Mouse (Mus musculus): Measurements from ENCODE around the gene Adh4. TPM values are rescaled to one million over a fixed set of nuclear protein-coding genes. Genes with fewer than 3 reads are reported as not detected.

The Adh4 gene
- polyA plus RNA-seq, 1 experiment, result not detected

GRCm38 (mm10) chr3:138419369-138419768 lies 4.1 kb downstream of the Adh4 start:
- H3K27me3 ChIP-seq (ENCODE audit: control insufficient read depth, insufficient read depth, low read length), result no peaks in the 10 kb centered on the region
- 24% methylated on average over 6 of the region's 6 CpGs for WGBS
- no peak overlapping the region for H3K4me3 ChIP-seq (ENCODE audit: control insufficient read depth, insufficient read depth, low read length)
- no peaks in the 10 kb centered on the region for H3K36me3 ChIP-seq (ENCODE audit: control insufficient read depth, insufficient read depth, low read length)
- TF ChIP-seq CTCF (IDR thresholded peaks at IDR 0.05; ENCODE audit: borderline replicate concordance, control insufficient read depth, extremely low read depth, insufficient read depth, low read length, poor library complexity) (no peak), POLR2A (IDR thresholded peaks at IDR 0.05; ENCODE audit: control insufficient read depth, extremely low read depth, insufficient read depth, low read length, poor library complexity) (no peak)
- no peak overlapping the region for H3K27ac ChIP-seq (ENCODE audit: control insufficient read depth, insufficient read depth, low read length)
- no peak for DNase-seq
- H3K4me1 ChIP-seq (replicated peaks; ENCODE audit: control insufficient read depth, insufficient read depth, low read length), result no peaks in the 10 kb centered on the region

GRCm38 (mm10) chr3:138420385-138420784 lies 5.1 kb downstream of the Adh4 start:
- Histone ChIP-seq H3K4me3 (ENCODE audit: control insufficient read depth, insufficient read depth, low read length) (no peak overlapping the region), H3K27me3 (ENCODE audit: control insufficient read depth, insufficient read depth, low read length) (no peaks in the 10 kb centered on the region), H3K4me1 (replicated peaks; ENCODE audit: control insufficient read depth, insufficient read depth, low read length) (no peaks in the 10 kb centered on the region), H3K36me3 (ENCODE audit: control insufficient read depth, insufficient read depth, low read length) (no peaks in the 10 kb centered on the region), H3K27ac (ENCODE audit: control insufficient read depth, insufficient read depth, low read length) (no peak overlapping the region)
- no peak for DNase-seq
- WGBS, result 94% methylated on average over 3 of the region's 3 CpGs
- TF ChIP-seq CTCF (IDR thresholded peaks at IDR 0.05; ENCODE audit: borderline replicate concordance, control insufficient read depth, extremely low read depth, insufficient read depth, low read length, poor library complexity) (no peak), POLR2A (IDR thresholded peaks at IDR 0.05; ENCODE audit: control insufficient read depth, extremely low read depth, insufficient read depth, low read length, poor library complexity) (no peak)

- no peak for DNase-seq
- Histone ChIP-seq H3K4me3 (ENCODE audit: control insufficient read depth, insufficient read depth, low read length) (no peak overlapping the region), H3K27me3 (ENCODE audit: control insufficient read depth, insufficient read depth, low read length) (no peaks in the 10 kb centered on the region), H3K36me3 (ENCODE audit: control insufficient read depth, insufficient read depth, low read length) (no peaks in the 10 kb centered on the region), H3K27ac (ENCODE audit: control insufficient read depth, insufficient read depth, low read length) (no peak overlapping the region), H3K4me1 (replicated peaks; ENCODE audit: control insufficient read depth, insufficient read depth, low read length) (no peaks in the 10 kb centered on the region)
- WGBS, result 89% methylated on average over 2 of the region's 2 CpGs
- no peak for TF ChIP-seq CTCF (IDR thresholded peaks at IDR 0.05; ENCODE audit: borderline replicate concordance, control insufficient read depth, extremely low read depth, insufficient read depth, low read length, poor library complexity)
- TF ChIP-seq POLR2A (IDR thresholded peaks at IDR 0.05; ENCODE audit: control insufficient read depth, extremely low read depth, insufficient read depth, low read length, poor library complexity), result no peak
Measured at GRCm38 (mm10) chr3:138423664-138424063, 8.4 kb downstream of the Adh4 start.

DNA sequence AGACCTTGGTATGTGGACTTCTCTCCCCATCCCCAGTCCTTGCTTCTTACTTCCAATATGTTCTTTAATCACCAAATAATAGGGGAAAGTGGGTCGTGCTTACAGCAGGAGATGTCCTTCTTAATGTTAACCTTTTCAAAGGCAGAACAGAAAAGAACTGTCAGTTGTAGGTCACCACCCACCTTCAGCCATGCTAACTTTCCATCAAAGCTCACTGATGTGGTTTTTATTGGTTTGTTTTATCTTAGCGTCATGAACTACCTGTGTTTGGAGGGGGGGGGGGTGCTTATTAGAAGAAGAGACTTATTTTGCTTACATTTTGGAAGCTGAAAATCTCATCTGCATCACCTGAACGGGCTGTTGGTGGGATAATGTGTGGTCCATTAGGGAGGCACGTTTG lies 9.0 kb downstream of the Adh4 start:
- no peak overlapping the region for H3K4me3 ChIP-seq (ENCODE audit: control insufficient read depth, insufficient read depth, low read length)
- H3K27me3 ChIP-seq (ENCODE audit: control insufficient read depth, insufficient read depth, low read length), result no peaks in the 10 kb centered on the region
- TF ChIP-seq POLR2A (IDR thresholded peaks at IDR 0.05; ENCODE audit: control insufficient read depth, extremely low read depth, insufficient read depth, low read length, poor library complexity) (no peak), CTCF (IDR thresholded peaks at IDR 0.05; ENCODE audit: borderline replicate concordance, control insufficient read depth, extremely low read depth, insufficient read depth, low read length, poor library complexity) (no peak)
- H3K4me1 ChIP-seq (replicated peaks; ENCODE audit: control insufficient read depth, insufficient read depth, low read length), result no peaks in the 10 kb centered on the region
- WGBS, result 52% methylated on average over 4 of the region's 4 CpGs
- no peaks in the 10 kb centered on the region for H3K36me3 ChIP-seq (ENCODE audit: control insufficient read depth, insufficient read depth, low read length)
- DNase-seq, result no peak
- no peak overlapping the region for H3K27ac ChIP-seq (ENCODE audit: control insufficient read depth, insufficient read depth, low read length)

DNA sequence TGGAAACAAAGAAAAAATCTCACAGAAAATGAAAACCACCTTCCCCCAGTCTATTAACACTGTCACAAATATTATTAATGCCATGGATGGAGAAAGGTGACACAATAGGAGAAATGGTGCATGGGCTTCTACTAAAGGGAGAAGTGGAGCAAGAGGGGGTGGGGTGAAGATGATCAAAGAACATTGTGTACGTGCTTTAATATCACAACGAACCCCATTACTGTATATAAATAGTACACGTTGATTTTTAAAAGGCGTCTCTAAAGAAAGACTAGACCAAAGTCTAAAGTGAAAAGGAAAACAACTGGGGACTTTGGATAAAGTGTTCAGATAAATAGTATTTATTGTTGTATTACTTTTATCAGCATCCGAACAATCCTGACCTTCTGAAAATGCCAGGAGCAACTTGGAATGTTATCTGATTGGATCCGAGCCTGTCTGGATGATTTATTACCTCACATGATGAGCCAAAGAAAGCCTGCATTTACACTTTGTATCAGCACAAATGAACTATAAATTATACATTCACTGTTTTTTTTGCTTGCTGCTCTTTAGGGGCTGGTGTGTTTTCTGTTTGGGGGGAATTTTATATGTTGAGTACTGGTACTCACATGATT lies 15.2 kb downstream of the Adh4 start:
- 88% methylated on average over 6 of the region's 6 CpGs for WGBS
- H3K27ac ChIP-seq (ENCODE audit: control insufficient read depth, insufficient read depth, low read length), result no peak overlapping the region

GRCm38 (mm10) chr3:138431835-138432234 lies 16.6 kb downstream of the Adh4 start:
- Histone ChIP-seq H3K27ac (ENCODE audit: control insufficient read depth, insufficient read depth, low read length) (no peak overlapping the region), H3K4me1 (replicated peaks; ENCODE audit: control insufficient read depth, insufficient read depth, low read length) (no peaks in the 10 kb centered on the region), H3K4me3 (ENCODE audit: control insufficient read depth, insufficient read depth, low read length) (no peak overlapping the region), H3K36me3 (ENCODE audit: control insufficient read depth, insufficient read depth, low read length) (no peaks in the 10 kb centered on the region), H3K27me3 (ENCODE audit: control insufficient read depth, insufficient read depth, low read length) (no peaks in the 10 kb centered on the region)
- 84% methylated on average over 2 of the region's 2 CpGs for whole genome bisulfite sequencing
- DNase-seq, result no peak
- no peak for TF ChIP-seq CTCF (IDR thresholded peaks at IDR 0.05; ENCODE audit: borderline replicate concordance, control insufficient read depth, extremely low read depth, insufficient read depth, low read length, poor library complexity)
- no peak for TF ChIP-seq POLR2A (IDR thresholded peaks at IDR 0.05; ENCODE audit: control insufficient read depth, extremely low read depth, insufficient read depth, low read length, poor library complexity)

More for the DNA sequence above, 15.2 kb downstream of the Adh4 start:
- Histone ChIP-seq H3K4me1 (replicated peaks; ENCODE audit: control insufficient read depth, insufficient read depth, low read length) (no peaks in the 10 kb centered on the region), H3K36me3 (ENCODE audit: control insufficient read depth, insufficient read depth, low read length) (no peaks in the 10 kb centered on the region), H3K4me3 (ENCODE audit: control insufficient read depth, insufficient read depth, low read length) (no peak overlapping the region), H3K27me3 (ENCODE audit: control insufficient read depth, insufficient read depth, low read length) (no peaks in the 10 kb centered on the region)
- DNase-seq, result no peak
- TF ChIP-seq CTCF (IDR thresholded peaks at IDR 0.05; ENCODE audit: borderline replicate concordance, control insufficient read depth, extremely low read depth, insufficient read depth, low read length, poor library complexity) (no peak), POLR2A (IDR thresholded peaks at IDR 0.05; ENCODE audit: control insufficient read depth, extremely low read depth, insufficient read depth, low read length, poor library complexity) (no peak)

DNA sequence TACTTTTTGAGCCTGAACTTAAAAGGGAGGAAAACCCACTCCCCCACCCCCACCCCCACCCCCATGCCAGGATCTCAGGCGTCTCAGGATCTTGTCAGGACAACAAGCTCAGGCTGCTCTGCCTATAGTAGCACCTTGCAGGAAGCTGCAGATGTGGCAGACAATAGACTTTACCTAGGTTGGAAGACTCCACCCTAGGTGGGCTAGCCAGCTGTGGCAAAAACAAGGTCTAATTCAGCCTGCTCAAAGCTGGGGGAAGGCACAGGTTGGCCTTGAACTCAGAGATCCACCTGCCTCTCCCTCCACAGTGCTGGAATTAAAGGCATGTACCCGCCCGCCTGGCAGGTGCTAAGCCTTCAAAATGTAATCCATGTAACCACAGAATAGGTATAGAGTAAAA lies 23.4 kb downstream of the Adh4 start:
- H3K27me3 ChIP-seq (ENCODE audit: control insufficient read depth, insufficient read depth, low read length), result no peaks in the 10 kb centered on the region
- WGBS, result 92% methylated on average over 3 of the region's 3 CpGs

More for the DNA sequence above, 23.4 kb downstream of the Adh4 start:
- H3K36me3 ChIP-seq (ENCODE audit: control insufficient read depth, insufficient read depth, low read length), result no peaks in the 10 kb centered on the region
- H3K4me1 ChIP-seq (replicated peaks; ENCODE audit: control insufficient read depth, insufficient read depth, low read length), result peaks cover 3% of the 10 kb centered on the region; the same call in 1 of the 2 replicates
- H3K27ac ChIP-seq (ENCODE audit: control insufficient read depth, insufficient read depth, low read length), result no peak overlapping the region
- H3K4me3 ChIP-seq (ENCODE audit: control insufficient read depth, insufficient read depth, low read length), result no peak overlapping the region
- no peak for TF ChIP-seq CTCF (IDR thresholded peaks at IDR 0.05; ENCODE audit: borderline replicate concordance, control insufficient read depth, extremely low read depth, insufficient read depth, low read length, poor library complexity)
- TF ChIP-seq POLR2A (IDR thresholded peaks at IDR 0.05; ENCODE audit: control insufficient read depth, extremely low read depth, insufficient read depth, low read length, poor library complexity), result no peak
- DNase-seq, result no peak

All from thymus, adult 2 months (tissue).